Mouse (Mus musculus): ENCODE measurements at regions not wholly inside any gene's neighbourhood (a gene's known extent, or its start where the extent isn't known, plus 50 kb on each side); places are given as distances from the start of the nearest gene placed in this dataset.

DNA sequence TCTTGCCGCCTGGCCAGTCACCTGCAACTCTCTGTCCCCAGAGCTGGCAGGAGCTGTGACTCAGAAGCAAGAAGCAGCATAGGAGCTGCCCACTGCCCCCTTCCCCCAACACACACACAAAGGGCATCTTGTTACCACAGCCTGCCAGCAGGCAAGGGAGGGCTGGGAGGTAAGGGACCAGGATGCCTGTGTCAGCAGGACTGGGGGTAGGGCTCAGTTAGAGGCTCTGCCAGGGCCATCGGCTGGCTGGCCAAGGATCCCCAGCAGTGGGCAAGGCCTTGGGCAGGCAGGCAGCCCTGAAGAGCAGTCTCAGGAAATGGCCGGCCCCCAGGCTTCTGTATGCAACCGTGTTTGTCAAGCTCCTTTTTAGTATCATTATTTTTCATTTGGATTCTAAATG, 87.3 kb upstream of the Zmiz1 start:
- TF ChIP-seq POLR2A (IDR thresholded peaks at IDR 0.05; ENCODE audit: borderline replicate concordance, extremely low read depth, insufficient read depth, insufficient read length, poor library complexity, severe bottlenecking) (no peak), CTCF (IDR thresholded peaks at IDR 0.05; ENCODE audit: borderline replicate concordance, extremely low read depth, insufficient read depth, insufficient read length) (no peak)

Data from brain, embryonic 14.5 days (tissue).